Mouse (Mus musculus) MEL-GATA-1-ER (cell line): ENCODE results near the gene Zswim4.

Experiments used
- DNase-seq: peaks from one replicate; pipeline ENCODE4 v3.0.0-alpha.2; 2012; ENCODE audit warnings: low read depth; ENCODE audit errors: extremely low read depth

Gene Zswim4

DNA sequence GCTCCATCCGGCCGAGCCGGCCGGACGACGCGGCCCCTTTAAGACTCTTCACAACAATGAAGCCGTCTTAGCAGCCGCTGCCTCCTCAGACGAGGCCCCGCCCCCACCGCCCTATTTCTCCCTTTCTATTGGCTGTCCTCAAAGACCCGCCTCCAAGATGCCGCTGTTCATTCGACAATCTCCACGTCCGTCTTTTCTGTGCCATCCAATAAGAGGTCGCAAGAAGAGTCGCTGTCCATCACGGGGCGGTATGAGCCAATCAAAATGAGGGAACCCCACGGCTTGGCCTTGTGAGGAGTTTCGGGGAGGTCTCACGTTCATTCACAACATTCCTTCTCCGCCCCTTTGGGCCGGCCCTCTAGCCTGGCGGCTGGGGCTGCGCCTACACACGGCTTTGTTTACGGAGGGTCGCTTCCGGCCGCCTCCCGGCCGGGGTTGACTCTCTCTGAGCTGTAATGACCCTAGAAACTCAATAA lies at the start of gene Zswim4:
Gene Zswim4 (minus strand): TSS at position 58 of the 476 bp plus-strand sequence.
- peak; percentile 100 for DNase-seq

GRCm38 (mm10) chr8:84285665-84286064 lies 48.8 kb upstream of the Zswim4 start:
- peak; percentile 64 for DNase-seq

- no peak for DNase-seq
Observed at GRCm38 (mm10) chr8:84284608-84285063, 47.8 kb upstream of the Zswim4 start.

GRCm38 (mm10) chr8:84280777-84281176 lies 43.9 kb upstream of the Zswim4 start:
- no peak for DNase-seq

DNA sequence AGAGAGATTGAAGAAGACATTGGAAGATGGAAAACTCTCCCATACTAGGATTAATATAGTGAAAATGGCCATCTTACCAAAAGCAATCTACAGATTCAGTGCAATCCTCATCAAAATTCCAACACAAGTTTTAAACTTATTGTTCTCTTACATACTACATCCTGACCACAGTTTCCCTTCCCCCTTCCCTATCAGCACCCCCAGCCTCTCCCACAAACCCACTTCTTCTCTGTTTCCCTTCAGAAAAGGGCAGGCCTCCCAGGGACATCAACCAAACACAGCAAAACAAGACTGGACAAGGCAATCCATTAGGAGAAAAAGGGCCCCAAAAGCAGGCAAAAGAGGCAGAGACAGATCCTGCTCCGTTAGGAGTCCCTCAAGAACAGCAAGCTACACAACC lies 39.6 kb upstream of the Zswim4 start:
- DNase-seq, result peak; percentile 68

DNA sequence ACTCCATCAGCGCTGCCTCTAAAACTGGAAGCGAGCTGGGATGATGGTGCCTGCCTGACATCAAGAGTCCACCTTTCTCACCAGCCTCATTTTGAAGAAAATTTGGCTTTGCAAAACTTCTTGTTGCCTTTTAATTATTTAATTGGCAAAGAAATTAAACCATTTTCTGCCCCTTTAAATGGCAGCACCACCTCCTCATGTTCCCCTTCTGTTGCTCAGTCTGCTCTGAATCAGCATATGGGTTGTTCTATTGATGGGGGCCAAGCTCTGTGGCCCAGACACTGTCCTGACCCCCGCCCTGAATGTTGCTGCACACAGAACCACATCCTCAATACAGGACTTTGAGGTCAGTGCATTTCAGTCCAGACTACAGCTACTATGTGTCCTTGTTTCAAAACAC lies 37.1 kb upstream of the Zswim4 start:
- no peak for DNase-seq

GRCm38 (mm10) chr8:84272302-84272701 lies 35.4 kb upstream of the Zswim4 start:
- DNase-seq, result no peak

- peak; percentile 99 for DNase-seq
Observed at GRCm38 (mm10) chr8:84269950-84270773, 33.3 kb upstream of the Zswim4 start, which contains the start of gene Ccdc130. Ccdc130 (minus strand) TSS chr8:84270380.

DNA sequence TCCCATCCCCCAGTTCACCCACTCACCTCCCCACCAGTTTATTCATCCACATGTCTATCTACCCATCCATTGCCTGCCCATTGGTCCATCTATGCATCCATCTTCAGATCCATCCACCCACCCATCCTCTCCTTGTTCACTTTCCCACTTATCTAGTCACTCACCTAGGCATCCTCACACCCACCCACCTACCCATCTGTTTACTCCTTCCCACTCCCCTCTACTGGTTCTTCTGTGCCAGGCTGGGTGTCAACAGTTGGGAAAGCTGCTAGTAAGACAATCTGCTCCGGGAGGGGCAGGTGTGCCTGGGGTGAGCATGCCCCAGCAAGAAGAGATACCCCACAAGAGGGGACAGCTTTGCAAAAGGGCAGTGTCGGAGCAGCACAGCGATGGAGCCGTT lies 24.2 kb upstream of the Zswim4 start:
- no peak for DNase-seq

GRCm38 (mm10) chr8:84256822-84257610 lies 20.2 kb upstream of the Zswim4 start, which contains the start of gene Mri1:
Mri1 (minus strand) TSS chr8:84257326.
- peak; percentile 77 for DNase-seq

DNA sequence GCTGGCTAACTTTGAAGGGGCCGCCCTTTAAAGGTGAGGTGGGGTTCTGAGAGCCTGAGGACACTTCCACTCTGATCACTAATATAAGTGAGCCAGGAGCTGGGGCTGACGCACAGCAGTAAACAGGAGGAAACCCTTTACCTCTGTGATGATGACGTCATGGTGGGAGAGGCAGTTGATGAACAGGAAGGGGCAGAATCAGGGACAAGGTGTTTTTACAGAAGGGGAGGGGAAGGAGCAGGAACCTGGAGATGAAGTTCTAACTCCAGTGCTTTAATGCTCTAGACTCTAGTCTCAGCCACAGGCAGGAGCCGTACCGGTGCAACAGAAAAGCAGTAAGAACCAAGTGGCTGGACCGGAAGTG lies 19.6 kb upstream of the Zswim4 start:
- DNase-seq, result no peak

DNA sequence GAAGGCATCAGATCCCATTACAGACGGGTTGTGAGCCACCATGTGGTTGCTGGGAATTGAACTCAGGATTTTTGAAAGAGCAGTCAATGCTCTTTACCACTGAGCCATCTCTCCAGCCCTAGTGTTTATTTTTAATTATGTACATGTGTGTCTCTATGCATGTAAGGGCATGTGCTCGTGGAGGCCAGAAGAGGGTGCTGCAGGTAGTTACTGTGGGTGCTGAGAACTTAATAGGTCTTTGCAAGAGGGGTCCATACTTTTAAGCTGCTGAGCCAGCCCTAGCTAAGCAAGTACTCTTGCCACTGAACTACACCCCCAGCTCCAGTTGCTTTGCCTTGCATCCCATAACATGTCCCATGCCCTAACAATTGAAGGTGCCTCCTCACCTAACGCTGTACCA lies 19.0 kb upstream of the Zswim4 start:
- no peak for DNase-seq

- DNase-seq, result peak; percentile 90
Observed at GRCm38 (mm10) chr8:84249257-84250170, 12.7 kb upstream of the Zswim4 start, which contains the start of gene D8Ertd738e. D8Ertd738e (minus strand) TSS chr8:84249719.

- DNase-seq, result no peak
Observed at GRCm38 (mm10) chr8:84241821-84242220, 5.0 kb upstream of the Zswim4 start.

- DNase-seq, result no peak
Observed at GRCm38 (mm10) chr8:84241167-84241566, 4.3 kb upstream of the Zswim4 start.

DNA sequence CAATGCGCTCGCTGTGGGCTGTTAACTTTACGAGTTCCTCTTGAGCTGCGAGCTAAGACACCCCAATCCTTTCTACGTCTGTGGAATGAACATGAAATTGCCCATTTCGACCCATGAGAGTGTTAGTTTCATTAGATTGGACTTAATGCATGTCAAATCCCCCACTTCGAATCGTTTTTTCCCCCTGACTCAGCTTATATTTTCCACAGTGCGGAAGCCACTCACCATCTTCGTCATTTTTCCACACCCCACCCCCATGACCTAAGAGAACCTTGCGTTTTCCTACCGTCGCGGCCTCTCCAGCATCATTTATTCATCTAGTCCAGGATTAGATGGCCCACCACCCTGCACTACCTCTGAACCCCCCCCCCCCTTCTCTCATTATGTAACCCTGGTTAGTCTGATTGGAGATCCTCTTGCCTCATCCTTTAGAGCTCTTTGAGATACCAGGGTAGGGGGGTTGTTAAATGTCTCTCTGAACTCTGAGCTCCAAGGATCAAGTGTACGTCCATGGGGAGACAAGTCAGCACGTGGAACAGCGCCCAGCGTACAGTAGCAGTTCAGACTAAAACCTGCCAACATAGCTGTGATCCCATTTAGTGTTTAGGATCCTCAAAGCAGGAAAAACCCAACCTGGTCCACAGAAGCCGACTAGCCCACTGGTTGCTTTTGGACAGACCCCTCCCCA lies 831 bp upstream of the Zswim4 start:
- DNase-seq, result no peak

DNA sequence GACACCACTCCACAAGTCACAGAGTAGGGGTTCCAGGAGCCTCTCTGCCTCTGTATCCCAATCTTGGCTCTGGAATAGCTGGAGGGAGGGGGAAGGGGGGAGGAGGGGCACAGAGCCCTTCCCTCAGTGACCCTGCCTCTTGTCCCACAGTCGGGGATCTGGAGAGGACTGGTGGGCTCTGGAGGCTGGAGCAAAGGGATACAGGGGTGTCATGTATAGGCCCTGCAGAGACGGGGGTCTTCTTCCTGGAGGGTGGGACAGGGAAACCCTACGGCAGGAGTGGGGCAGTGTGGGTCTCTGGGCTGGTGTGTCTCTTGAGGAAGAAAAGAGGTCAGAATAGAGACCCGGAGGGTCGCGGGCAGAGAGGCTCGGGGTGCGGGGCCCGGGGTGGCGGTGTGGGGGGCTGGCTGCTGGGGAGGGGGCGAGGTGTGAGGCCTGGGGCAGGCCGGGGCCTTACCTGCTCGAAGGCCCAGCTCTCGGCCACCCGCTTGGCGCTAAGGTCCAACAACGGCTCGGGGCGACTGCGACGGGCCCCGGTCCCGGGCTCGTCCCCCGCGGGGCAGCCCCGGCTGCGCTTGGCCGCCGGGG lies 351 bp downstream of the Zswim4 start:
- DNase-seq, result no peak

DNA sequence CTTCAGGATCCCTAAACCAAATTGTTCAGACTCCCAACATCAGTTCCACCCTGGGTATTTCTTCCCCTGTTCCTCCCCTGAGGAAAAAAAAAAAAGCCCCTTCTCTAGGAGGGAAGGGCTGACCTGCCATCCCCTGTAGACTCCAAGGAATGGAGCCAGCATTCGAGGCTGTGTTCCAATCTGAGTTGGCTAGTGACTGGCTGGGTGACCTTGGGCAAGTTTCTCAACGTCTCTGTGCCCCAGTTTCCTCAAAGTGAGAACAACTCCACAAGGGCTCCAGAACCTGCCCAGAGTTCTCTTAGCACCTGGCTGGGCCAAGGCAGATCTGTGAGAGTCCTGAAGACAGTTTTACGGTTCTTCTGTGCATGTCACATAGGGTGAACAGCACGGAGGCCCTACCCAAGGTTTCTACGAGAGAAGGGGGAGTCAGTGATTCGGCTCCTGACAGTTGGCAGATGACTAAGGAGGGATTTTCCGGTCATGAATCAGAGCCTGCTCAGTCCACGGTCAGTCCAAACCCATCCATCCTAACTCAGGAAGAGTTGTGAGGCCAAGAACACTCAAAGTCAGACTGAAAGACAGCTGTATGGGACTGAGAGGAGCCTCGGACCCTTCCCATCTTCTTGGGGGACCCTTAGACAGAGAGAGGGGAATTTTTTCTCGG lies 977 bp downstream of the Zswim4 start:
- no peak for DNase-seq

- DNase-seq, result no peak
Observed at GRCm38 (mm10) chr8:84233055-84233454, 3.8 kb downstream of the Zswim4 start.

GRCm38 (mm10) chr8:84230735-84231134 lies 6.1 kb downstream of the Zswim4 start:
- no peak for DNase-seq
